Mouse (Mus musculus): Measurements from ENCODE around the gene Ephb6. TPM values are rescaled to one million over a fixed set of nuclear protein-coding genes. Genes with fewer than 3 reads are reported as not detected.
"Not testable (repeated sequence)": the region's sequence is repeated elsewhere in the genome, so short reads cannot be mapped to it uniquely, and the experiment has no call there.

Ephb6 gene
- total and polyA plus RNA-seq, 3 experiments = 0.46 to 1.2 TPM; not detected in 1

DNA sequence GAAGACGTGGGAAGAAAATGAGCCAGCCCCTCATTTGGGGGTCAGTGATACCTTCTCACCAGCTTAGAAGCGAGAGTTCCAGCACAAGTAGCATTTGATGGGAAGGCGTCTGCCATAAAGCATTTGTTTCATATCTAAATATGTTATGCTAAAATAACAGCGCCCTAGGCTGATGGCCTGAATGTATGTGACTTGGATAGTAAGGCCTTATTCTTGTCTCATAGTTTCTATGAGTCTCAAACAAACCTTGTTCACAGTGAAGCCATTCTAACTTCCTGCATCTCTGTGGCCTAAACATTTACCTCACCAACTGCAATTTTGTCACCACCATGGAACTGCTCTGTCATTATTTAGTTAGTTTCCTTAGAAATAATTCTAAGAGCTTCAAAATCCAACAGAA, 42.7 kb upstream of the Ephb6 start:
- H3K36me3 ChIP-seq (replicated peaks) = no peaks in the 10 kb centered on the region
- H3K4me1 ChIP-seq (ENCODE audit: insufficient read depth, low read depth, low read length) = 0 out of 2 replicates have a peak, but pooled peaks cover 3% of the 10 kb centered on the region
- no peak for ATAC-seq (ENCODE audit: extremely low read depth, insufficient number of reproducible peaks, low FRiP score, poor library complexity, severe bottlenecking)
- no peaks in the 10 kb centered on the region; the same call in 1 of the 2 replicates for H3K27me3 ChIP-seq (ENCODE audit: insufficient read depth, low read length)
- H3K9me3 ChIP-seq (replicated peaks) = no peaks in the 10 kb centered on the region
- no peak overlapping the region for H3K4me3 ChIP-seq (ENCODE audit: low read depth, low read length)
- TF ChIP-seq TAL1 (conservative IDR thresholded peaks at IDR 0.05; ENCODE audit: low read depth, low read length) = no peak
- TF ChIP-seq POLR2AphosphoS5 (IDR thresholded peaks at IDR 0.05; ENCODE audit: insufficient replicate concordance, low read depth, low read length) = no peak
- no peak for TF ChIP-seq CTCF (IDR thresholded peaks at IDR 0.05; ENCODE audit: low read depth, low read length)
- no peak for TF ChIP-seq GATA1 (IDR thresholded peaks at IDR 0.05; ENCODE audit: borderline replicate concordance, low read length)
- TF ChIP-seq GATA2 (IDR thresholded peaks at IDR 0.05; ENCODE audit: borderline replicate concordance, low read depth, low read length) = no peak
- no peak for DNase-seq (ENCODE audit: low spot score)

DNA sequence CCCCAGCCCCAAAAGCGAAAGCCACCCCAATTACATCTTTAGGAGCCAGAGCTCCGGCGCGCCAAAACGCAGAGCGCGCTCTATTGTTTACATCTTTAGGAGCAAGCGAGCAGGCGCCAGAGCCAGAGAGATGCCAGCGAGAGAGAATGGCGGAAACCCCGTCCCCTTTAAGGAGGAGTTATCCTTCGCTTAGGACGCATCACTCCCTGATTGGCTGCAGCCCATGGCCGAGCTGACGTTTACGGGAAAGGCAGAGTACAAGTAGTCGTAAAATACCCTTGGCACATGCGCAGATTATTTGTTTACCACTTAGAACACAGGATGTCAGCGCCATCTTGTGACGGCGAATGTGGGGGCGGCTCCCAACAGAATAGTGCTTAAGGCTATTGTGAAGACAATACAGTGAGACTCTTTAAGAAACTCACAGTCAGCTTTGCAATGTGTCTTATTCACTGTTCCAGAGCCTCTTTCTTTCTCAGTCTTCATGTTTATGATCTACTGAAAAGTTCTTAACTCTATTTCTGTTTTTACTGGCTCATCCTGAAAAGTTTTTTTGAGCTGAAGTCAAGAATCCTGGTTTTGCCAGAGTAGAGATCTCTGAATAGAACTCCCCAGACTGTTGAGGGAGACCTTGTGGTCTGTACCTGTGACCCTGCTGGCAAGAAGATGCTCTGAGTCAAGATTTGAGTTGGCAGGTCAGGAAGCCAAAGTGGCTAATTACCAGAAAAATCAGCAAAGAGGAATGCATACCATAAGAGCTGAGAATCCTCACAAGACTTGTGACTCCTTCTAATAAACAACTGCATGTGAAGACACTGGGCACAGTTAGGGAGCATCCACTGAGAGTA, 42.0 kb upstream of the Ephb6 start:
- not testable (repeated sequence) for H3K9me3 ChIP-seq (replicated peaks); H3K4me1 ChIP-seq (ENCODE audit: insufficient read depth, low read depth, low read length); ATAC-seq (ENCODE audit: extremely low read depth, insufficient number of reproducible peaks, low FRiP score, poor library complexity, severe bottlenecking); H3K36me3 ChIP-seq (replicated peaks); H3K4me3 ChIP-seq (ENCODE audit: low read depth, low read length); H3K27me3 ChIP-seq (ENCODE audit: insufficient read depth, low read length); DNase-seq (ENCODE audit: low spot score)

DNA sequence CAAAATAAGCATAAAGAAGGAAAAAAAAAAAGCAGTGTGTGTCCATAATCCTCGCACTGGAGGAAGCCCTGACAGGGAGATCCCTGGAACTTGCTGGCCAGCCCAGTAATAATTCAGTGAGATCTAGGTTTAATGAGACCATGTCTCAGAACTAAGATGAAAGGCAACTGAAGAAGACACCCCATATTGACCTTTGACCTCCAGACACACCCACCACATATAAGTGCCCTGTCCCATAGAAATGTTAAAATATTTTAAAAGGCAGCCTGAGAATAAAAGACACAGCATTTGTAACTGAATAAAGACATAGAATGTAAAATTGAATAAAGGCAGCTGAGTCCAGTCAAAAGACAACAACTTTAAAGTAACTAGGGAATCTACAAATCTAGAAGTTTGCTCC, 40.0 kb upstream of the Ephb6 start:
- ATAC-seq (ENCODE audit: extremely low read depth, insufficient number of reproducible peaks, low FRiP score, poor library complexity, severe bottlenecking) (no peak), DNase-seq (ENCODE audit: low spot score) (no peak)
- Histone ChIP-seq H3K27me3 (ENCODE audit: insufficient read depth, low read length) (no peaks in the 10 kb centered on the region; the same call in 1 of the 2 replicates), H3K36me3 (replicated peaks) (no peaks in the 10 kb centered on the region), H3K4me1 (ENCODE audit: insufficient read depth, low read depth, low read length) (no peaks in the 10 kb centered on the region), H3K9me3 (replicated peaks) (no peaks in the 10 kb centered on the region), H3K4me3 (ENCODE audit: low read depth, low read length) (no peak overlapping the region)
- TF ChIP-seq GATA2 (IDR thresholded peaks at IDR 0.05; ENCODE audit: borderline replicate concordance, low read depth, low read length) (no peak), POLR2AphosphoS5 (IDR thresholded peaks at IDR 0.05; ENCODE audit: insufficient replicate concordance, low read depth, low read length) (no peak), TAL1 (conservative IDR thresholded peaks at IDR 0.05; ENCODE audit: low read depth, low read length) (no peak), CTCF (IDR thresholded peaks at IDR 0.05; ENCODE audit: low read depth, low read length) (no peak), GATA1 (IDR thresholded peaks at IDR 0.05; ENCODE audit: borderline replicate concordance, low read length) (no peak)

DNA sequence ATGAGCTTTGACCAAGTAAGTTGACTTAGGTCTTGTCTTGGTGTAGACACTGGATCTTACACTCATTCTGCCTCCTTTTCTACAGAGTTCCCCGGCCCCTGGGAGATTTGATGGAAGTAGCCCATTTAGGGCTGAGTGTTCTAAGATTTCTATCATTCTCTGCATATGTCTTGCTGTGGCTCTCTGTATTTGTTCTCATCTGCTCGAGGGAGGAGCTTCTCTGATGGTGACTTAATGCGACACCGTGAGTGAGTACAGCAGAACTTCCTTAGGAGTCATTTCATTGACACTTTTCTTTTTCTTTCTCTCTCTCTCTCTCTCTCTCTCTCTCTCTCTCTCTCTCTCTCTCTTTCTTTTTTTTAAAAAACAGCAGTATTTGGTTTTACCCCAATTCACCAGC, 38.3 kb upstream of the Ephb6 start:
- H3K9me3 ChIP-seq (replicated peaks) = no peaks in the 10 kb centered on the region
- no peaks in the 10 kb centered on the region for H3K36me3 ChIP-seq (replicated peaks)
- TF ChIP-seq CTCF (IDR thresholded peaks at IDR 0.05; ENCODE audit: low read depth, low read length) (no peak), TAL1 (conservative IDR thresholded peaks at IDR 0.05; ENCODE audit: low read depth, low read length) (no peak), GATA2 (IDR thresholded peaks at IDR 0.05; ENCODE audit: borderline replicate concordance, low read depth, low read length) (no peak), POLR2AphosphoS5 (IDR thresholded peaks at IDR 0.05; ENCODE audit: insufficient replicate concordance, low read depth, low read length) (no peak), GATA1 (IDR thresholded peaks at IDR 0.05; ENCODE audit: borderline replicate concordance, low read length) (no peak)
- no peak for ATAC-seq (ENCODE audit: extremely low read depth, insufficient number of reproducible peaks, low FRiP score, poor library complexity, severe bottlenecking)
- DNase-seq (ENCODE audit: low spot score) = no peak
- H3K4me1 ChIP-seq (ENCODE audit: insufficient read depth, low read depth, low read length) = no peaks in the 10 kb centered on the region
- no peak overlapping the region for H3K4me3 ChIP-seq (ENCODE audit: low read depth, low read length)
- H3K27me3 ChIP-seq (ENCODE audit: insufficient read depth, low read length) = no peaks in the 10 kb centered on the region

DNA sequence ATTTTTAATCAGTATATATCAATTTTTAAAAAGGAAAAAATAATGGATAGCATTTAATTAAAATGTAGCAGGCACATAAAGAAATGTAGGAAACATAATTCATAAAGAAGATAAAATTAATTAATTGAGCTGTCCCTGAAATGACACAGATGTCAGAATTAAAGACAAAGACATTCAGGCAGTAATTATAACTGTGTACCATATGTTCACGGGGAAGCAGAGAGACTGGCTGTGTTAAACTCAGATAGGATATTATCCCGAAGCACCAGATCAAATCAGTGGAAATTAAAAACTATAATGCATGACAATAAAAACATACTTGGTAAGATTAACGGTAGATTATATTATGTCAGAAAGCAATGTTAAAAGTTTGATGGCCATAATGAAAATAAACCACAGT, 36.2 kb upstream of the Ephb6 start:
- H3K9me3 ChIP-seq (replicated peaks) = no peaks in the 10 kb centered on the region
- TF ChIP-seq TAL1 (conservative IDR thresholded peaks at IDR 0.05; ENCODE audit: low read depth, low read length) (no peak), GATA2 (IDR thresholded peaks at IDR 0.05; ENCODE audit: borderline replicate concordance, low read depth, low read length) (no peak), CTCF (IDR thresholded peaks at IDR 0.05; ENCODE audit: low read depth, low read length) (no peak), POLR2AphosphoS5 (IDR thresholded peaks at IDR 0.05; ENCODE audit: insufficient replicate concordance, low read depth, low read length) (no peak), GATA1 (IDR thresholded peaks at IDR 0.05; ENCODE audit: borderline replicate concordance, low read length) (no peak)
- no peaks in the 10 kb centered on the region for H3K4me1 ChIP-seq (ENCODE audit: insufficient read depth, low read depth, low read length)
- DNase-seq (ENCODE audit: low spot score) (no peak), ATAC-seq (ENCODE audit: extremely low read depth, insufficient number of reproducible peaks, low FRiP score, poor library complexity, severe bottlenecking) (no peak)
- H3K27me3 ChIP-seq (ENCODE audit: insufficient read depth, low read length) = no peaks in the 10 kb centered on the region
- no peaks in the 10 kb centered on the region for H3K36me3 ChIP-seq (replicated peaks)
- no peak overlapping the region for H3K4me3 ChIP-seq (ENCODE audit: low read depth, low read length)

DNA sequence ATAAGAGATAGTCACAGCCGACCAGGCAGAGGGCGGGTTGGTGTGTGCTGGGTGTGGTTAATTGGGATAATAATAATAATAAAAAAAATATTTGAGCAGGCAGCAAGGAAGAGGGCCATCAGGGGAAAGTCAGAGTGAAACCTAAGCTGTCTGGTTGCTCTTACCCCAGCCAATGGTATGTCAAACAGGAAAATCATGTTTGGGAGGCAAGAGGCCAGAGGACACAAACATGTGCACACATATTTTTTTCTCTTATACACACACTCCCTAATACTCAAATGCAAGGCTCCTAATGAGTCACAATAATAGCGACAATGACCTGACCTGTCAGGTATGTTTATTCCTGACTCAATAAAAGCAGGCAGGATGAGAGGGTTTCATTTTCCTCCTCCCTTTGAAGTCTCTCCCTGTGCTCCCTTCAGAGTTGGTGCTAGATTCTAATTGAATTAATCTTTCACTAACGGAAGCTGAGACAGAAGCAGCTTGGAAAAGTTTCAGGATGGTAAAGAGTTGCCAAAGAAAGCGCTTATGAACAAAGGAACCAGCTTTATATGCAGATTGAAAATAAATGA, 28.7 kb upstream of the Ephb6 start:
- TF ChIP-seq POLR2AphosphoS5 (IDR thresholded peaks at IDR 0.05; ENCODE audit: insufficient replicate concordance, low read depth, low read length) = no peak
- no peak for TF ChIP-seq GATA1 (IDR thresholded peaks at IDR 0.05; ENCODE audit: borderline replicate concordance, low read length)
- no peak for TF ChIP-seq CTCF (IDR thresholded peaks at IDR 0.05; ENCODE audit: low read depth, low read length)
- no peak for TF ChIP-seq TAL1 (conservative IDR thresholded peaks at IDR 0.05; ENCODE audit: low read depth, low read length)
- no peak for TF ChIP-seq GATA2 (IDR thresholded peaks at IDR 0.05; ENCODE audit: borderline replicate concordance, low read depth, low read length)
- Histone ChIP-seq H3K36me3 (replicated peaks) (no peaks in the 10 kb centered on the region), H3K27me3 (ENCODE audit: insufficient read depth, low read length) (no peaks in the 10 kb centered on the region), H3K9me3 (replicated peaks) (no peaks in the 10 kb centered on the region), H3K4me1 (ENCODE audit: insufficient read depth, low read depth, low read length) (no peaks in the 10 kb centered on the region), H3K4me3 (ENCODE audit: low read depth, low read length) (no peak overlapping the region)
- no peak for ATAC-seq (ENCODE audit: extremely low read depth, insufficient number of reproducible peaks, low FRiP score, poor library complexity, severe bottlenecking)
- DNase-seq (ENCODE audit: low spot score) = no peak
